Mouse (Mus musculus): ENCODE results near the gene Zfp971.
"Not testable (repeated sequence)": the region's sequence is repeated elsewhere in the genome, so short reads cannot be mapped to it uniquely, and the experiment has no call there.

Gene Zfp971

DNA sequence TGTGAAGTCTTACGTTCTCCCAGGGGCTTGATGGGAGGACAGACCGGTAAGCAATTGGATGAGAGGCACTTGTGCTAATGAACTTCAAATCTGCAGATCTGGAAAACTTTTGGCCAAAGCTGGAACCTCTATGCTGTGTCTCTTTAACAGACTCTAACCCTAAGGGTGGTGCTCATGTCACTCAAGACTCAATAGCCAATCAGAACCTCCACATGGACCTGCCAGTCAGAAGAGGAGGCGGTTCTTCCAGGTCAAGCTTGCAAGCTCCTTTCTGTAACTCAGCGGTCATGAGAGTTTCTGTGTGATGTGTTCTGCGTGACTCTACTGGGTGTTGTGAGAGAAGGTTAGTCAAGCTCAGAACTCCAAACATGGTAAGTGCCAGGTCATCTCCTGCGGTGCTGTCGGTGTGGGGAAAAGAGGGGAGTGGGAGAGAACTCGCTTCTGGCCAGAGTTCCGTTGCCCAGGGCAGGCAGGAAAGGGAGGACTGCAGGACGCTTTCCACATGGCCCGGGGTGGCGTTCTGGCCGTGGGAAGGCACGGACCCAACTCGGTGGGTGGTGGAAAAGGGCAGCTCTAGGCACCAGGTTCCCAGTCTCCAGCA, at the start of gene Zfp971:
Gene Zfp971 (plus strand): TSS at position 274 of the 601 bp plus-strand sequence.
- peak; percentile 51 to 55 for DNase-seq

GRCm38 (mm10) chr2:177974814-177975213, 48.3 kb upstream of the Zfp971 start:
- DNase-seq = peak in 1 of 2 experiments; percentile 0

DNA sequence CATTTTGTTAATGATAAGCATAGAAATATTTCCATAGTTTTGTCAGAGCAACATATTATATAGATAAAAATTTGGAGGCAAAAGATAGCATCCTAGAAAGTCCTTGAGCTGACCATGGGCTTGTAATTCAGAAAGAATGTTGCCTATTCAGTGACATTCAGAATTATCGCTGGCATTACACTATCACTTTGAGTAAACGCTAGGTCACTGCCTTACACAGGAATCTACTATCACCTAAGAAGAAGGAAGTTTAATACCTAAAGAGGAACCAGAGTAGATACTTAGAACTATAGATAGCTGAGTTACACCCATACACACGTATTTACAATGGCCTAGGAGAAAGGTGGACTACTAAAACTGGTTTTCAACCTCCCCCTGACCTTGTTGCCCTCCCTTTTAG, 3.6 kb upstream of the Zfp971 start:
- not testable (repeated sequence) for DNase-seq

DNA sequence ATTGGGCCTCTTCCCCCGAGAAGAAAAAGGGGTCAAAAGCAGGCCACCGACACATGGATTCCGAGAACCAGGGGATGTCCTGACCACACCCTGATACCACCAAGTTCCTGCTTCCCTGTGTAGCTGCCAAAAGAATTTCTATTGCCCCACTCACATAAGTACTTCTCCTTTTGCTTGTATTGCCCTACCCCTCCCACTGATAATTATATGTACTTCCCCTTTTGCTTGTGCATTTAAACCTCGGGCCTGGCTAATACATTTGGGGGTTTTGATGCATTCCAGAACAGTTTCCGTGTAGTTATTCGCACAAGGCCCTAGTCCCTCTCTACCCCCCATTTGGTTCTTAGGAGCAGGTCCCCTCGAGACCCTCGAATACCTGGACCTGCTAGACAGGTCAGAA, 2.3 kb upstream of the Zfp971 start:
- DNase-seq = not testable (repeated sequence)

DNA sequence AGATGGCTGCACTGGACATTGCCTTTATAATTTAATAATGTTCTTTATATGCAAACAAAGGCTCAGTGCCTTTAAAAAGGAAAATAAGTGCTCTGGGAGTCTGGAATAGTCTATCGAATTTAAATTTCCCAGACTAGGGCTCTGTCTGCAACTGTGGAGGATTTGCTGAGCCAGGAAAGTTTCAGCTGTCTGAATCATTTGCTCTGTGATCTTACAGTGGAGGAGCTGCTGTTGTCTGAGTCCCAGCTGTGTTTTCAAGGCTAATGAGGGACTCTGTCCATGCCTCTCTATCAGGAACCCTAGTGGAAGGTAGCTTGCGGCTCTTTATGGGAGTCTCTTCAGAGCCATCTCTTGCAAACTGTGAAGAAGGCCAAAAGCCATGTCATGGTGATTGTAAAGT, 777 bp downstream of the Zfp971 start:
- peak in 1 of 2 experiments; percentile 11 for DNase-seq

DNA sequence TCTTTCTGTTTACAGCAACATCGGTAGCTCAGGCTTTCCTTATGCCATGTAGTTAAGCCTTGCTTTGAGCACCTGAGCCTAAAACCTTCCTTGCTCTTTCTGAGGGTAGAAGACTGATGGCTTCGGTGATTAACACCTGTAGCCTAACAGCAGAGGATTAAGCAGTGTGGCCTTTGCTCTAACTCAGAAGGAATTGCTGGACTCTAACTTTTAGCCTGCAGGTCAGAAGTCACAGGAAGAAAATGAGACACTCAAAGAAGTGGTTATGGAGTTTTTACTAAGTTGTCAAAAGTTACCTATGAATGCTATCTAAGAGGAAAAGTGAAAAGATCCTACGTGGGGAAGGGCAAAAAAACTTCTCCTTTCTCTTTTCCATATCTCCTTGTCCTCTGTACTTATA, 4.5 kb downstream of the Zfp971 start:
- DNase-seq = not testable (repeated sequence)

DNA sequence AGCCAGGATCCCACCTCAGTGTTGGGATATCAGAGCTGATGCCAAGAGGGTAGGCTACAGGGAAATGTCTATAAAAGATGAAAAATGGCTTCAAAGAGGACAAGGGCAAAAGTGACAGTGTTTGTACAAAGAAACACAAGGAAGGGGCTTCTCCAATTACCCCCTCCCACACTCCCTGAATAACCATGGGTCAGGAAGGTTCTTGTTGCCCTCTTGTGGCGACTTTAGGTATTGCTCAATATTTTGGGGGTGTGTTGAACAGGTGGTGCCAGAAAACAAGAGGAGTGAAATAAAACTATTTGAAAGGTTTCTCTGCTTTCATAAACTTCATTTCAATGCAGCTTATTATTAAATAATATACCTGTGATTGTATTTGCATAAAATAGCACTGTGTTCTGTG, 35.1 kb downstream of the Zfp971 start:
- peak; percentile 77 to 84 for DNase-seq

DNA sequence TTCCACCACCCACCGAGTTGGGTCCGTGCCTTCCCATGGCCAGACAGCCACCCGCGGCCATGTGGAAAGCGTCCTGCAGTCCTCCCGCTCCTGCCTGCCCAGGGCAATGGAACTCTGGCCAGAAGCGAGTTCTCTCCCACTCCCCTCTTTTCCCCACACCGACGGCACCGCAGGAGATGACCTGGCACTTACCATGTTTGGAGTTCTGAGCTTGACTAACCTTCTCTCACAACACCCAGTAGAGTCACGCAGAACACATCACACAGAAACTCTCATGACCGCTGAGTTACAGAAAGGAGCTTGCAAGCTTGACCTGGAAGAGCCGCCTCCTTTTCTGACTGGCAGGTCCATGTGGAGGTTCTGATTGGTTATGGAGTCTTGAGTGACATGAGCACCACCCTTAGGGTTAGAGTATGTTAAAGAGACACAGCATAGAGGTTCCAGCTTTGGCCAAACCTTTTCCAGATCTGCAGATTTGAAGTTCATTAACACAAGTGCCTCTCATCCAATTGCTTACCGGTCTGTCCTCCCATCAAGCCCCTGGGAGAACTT, 55.2 kb downstream of the Zfp971 start, which contains the start of gene Zfp931:
Gene Zfp931 (minus strand): TSS at position 311 of the 552 bp plus-strand sequence.
- DNase-seq = not testable (repeated sequence)

Measured in cerebellum, postnatal 10 days (tissue).